Mouse (Mus musculus) lung, postnatal 0 days (tissue): ENCODE results near the gene Dbil5. TPM values are rescaled to one million over a fixed set of nuclear protein-coding genes. Genes with fewer than 3 reads are reported as not detected.

Source experiments
- ATAC-seq: fragments of 200-750 bp; cut with Nextera tagmentation; 2 replicates; pipeline ENCODE4 v1.8.0; 2017; ENCODE audit warnings: moderate library complexity
- DNase-seq: peaks from one replicate; pipeline ENCODE4 v3.0.0-alpha.2; 2016; ENCODE audit warnings: low spot score
- H3K27ac ChIP-seq: fragments of 300-500 bp; sonication (generic); 2 replicates; pipeline ENCODE4 v1.5.1; 2014; ENCODE audit warnings: antibody characterized with exemption, mild to moderate bottlenecking, low read length, mixed read lengths
- H3K27me3 ChIP-seq: fragments of 300-500 bp; sonication (generic); replicated peaks from 2 replicates; pipeline ENCODE4 v1.6.1; 2014; ENCODE audit warnings: low read length, mixed read lengths; ENCODE audit not compliant: insufficient read depth
- H3K36me3 ChIP-seq: fragments of 300-500 bp; sonication (generic); 2 replicates; pipeline ENCODE4 v1.6.1; 2014; ENCODE audit warnings: low read length, mixed read lengths; ENCODE audit not compliant: insufficient read depth
- H3K4me1 ChIP-seq: fragments of 300-500 bp; sonication (generic); 2 replicates; pipeline ENCODE4 v1.6.1; 2014; ENCODE audit warnings: antibody characterized with exemption, low read depth, low read length, mixed read lengths; ENCODE audit not compliant: insufficient read depth
- H3K4me2 ChIP-seq: fragments of 300-500 bp; sonication (generic); replicated peaks from 2 replicates; pipeline ENCODE4 v1.6.1; 2014; ENCODE audit warnings: low read depth, mild to moderate bottlenecking, low read length, moderate library complexity, mixed read lengths
- H3K4me3 ChIP-seq: fragments of 300-500 bp; sonication (generic); 2 replicates; pipeline ENCODE4 v1.5.1; 2014; ENCODE audit warnings: low read depth, low read length
- H3K9ac ChIP-seq: fragments of 300-500 bp; sonication (generic); replicated peaks from 2 replicates; pipeline ENCODE4 v1.6.1; 2014; ENCODE audit warnings: low read depth, mild to moderate bottlenecking
- H3K9me3 ChIP-seq: fragments of 300-500 bp; sonication (generic); 2 replicates; pipeline ENCODE4 v1.6.1; 2016; ENCODE audit warnings: low read length, mixed read lengths
- CTCF ChIP-seq: IDR thresholded peaks from 2 replicates; pipeline ENCODE4 v1.5.1; 2016; ENCODE audit warnings: antibody characterized with exemption, mild to moderate bottlenecking
- EP300 ChIP-seq: IDR thresholded peaks from 2 replicates; pipeline ENCODE4 v1.6.1; 2016; ENCODE audit warnings: antibody characterized with exemption, mild to moderate bottlenecking, control low read depth
- WGBS: fragments of 180-500 bp; shearing (Covaris S2); extraction: QIAGEN DNeasy Blood & Tissue Kit; methylation state at CpG from one replicate; pipeline ENCODE4 v1.1.7; 2014; 5-methylcytosine and 5-hydroxymethylcytosine counted together
- polyA plus RNA-seq: library from polyadenylated mRNA; unstranded; fragments of >200 nt; fragmentation: Nextera tagmentation; extraction: Ambion mirVana; gene quantifications from 2 replicates; pipeline ENCODE4 v1.2.1, GENCODE M21; 2015

The Dbil5 gene
- polyA plus RNA-seq = 0.77 and 0.87 TPM in 2 replicates

DNA sequence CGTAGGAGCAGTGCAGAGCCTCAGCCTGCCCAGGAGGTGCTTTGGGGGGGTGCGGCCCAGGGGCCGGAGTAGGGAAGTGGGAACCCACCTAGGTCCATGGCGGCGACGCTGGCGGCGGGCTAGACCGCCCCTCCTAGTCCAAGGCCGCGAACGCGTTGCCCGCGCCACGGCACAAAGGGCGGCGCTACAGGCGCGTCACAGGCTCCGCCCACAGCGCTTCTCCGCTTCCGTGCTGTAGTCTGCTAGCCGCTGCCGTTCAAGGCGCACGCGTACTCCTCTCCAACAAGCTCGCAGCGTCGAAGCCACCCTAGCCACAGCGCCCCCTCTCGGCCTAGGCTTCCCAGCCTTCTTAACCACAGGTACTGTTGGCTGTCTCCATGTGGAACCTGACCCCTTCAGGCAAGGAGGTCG lies at the start of gene Dbil5, which contains the start of gene Gemin4:
Gene Dbil5, plus strand, starts transcription at position 219 of the 411 bp plus-strand sequence.
Gene Gemin4, minus strand, starts transcription at position 275 of the 411 bp plus-strand sequence.
- Histone ChIP-seq H3K9ac (peak within 1 kb of the TSS; percentile 77), H3K4me3 (peak within 1 kb of the TSS; percentile 79), H3K4me1 (no peaks in the 10 kb centered on the region), H3K9me3 (no peaks in the 10 kb centered on the region), H3K27ac (peak within 1 kb of the TSS; percentile 96), H3K27me3 (no peaks in the 10 kb centered on the region), H3K36me3 (peaks cover 12% of the 10 kb centered on the region; the same call in 1 of the 2 replicates), H3K4me2 (peak within 1 kb of the TSS; percentile 91)
- WGBS = 0% methylated on average over 35 of the region's 35 CpGs
- ATAC-seq = peak; percentile 98
- TF ChIP-seq CTCF (peak; percentile 99), EP300 (no peak)
- peak; percentile 99 for DNase-seq

DNA sequence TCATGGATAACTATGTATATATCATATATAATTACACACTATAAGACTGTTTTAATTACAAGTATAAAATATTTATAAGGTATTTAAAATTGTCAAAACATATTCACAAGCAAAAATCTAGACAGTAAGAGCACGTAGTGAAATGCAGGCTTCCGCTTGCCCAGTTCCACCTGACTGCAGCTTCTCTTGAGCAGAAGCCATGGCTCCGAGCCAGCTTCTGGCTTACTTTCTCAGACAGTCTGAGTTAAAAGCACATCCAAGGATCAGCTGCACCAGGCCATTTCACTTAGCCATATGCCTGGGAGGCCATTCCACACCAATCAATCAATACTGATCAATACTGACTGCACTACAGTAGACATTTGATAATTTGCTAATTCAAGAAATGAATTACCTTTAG lies 48.4 kb upstream of the Dbil5 start:
- no peak overlapping the region for H3K4me3 ChIP-seq
- H3K4me1 ChIP-seq = no peaks in the 10 kb centered on the region
- H3K9ac ChIP-seq = no peak overlapping the region
- DNase-seq (no peak), ATAC-seq (no peak)
- H3K27ac ChIP-seq = no peak overlapping the region
- no peak overlapping the region for H3K4me2 ChIP-seq
- 0 out of 2 replicates have a peak, but pooled peaks cover 5% of the 10 kb centered on the region for H3K36me3 ChIP-seq
- no peaks in the 10 kb centered on the region for H3K27me3 ChIP-seq
- H3K9me3 ChIP-seq = no peaks in the 10 kb centered on the region
- WGBS = 87% methylated on average over 3 of the region's 3 CpGs
- no peak for TF ChIP-seq EP300
- TF ChIP-seq CTCF = no peak

DNA sequence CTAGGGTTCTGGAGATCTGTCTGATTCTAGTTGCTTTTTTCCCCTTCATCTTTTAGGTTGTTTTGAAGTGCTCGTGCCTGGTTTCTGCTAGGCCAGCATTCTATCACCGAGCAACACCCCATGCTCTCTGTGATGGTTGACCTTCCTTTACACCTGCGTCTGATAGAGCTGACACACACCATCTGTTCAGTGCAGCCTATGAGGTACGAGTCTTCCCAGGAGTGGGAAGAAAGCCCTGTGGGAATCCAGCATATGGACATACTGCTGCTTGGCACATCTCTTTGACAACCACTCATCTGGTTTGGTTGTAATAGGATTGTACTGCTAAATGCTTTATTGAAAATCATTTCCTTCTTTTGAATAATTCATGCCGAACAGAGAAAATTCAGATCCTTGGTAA lies 47.2 kb upstream of the Dbil5 start:
- no peak overlapping the region for H3K4me3 ChIP-seq
- no peak overlapping the region for H3K9ac ChIP-seq
- no peaks in the 10 kb centered on the region for H3K4me1 ChIP-seq
- WGBS = 67% methylated on average over 5 of the region's 5 CpGs
- TF ChIP-seq CTCF (no peak), EP300 (no peak)
- no peaks in the 10 kb centered on the region for H3K9me3 ChIP-seq
- H3K27ac ChIP-seq = no peak overlapping the region
- DNase-seq = no peak
- 0 out of 2 replicates have a peak, but pooled peaks cover 5% of the 10 kb centered on the region for H3K36me3 ChIP-seq
- H3K4me2 ChIP-seq = no peak overlapping the region
- no peaks in the 10 kb centered on the region for H3K27me3 ChIP-seq
- ATAC-seq = no peak

DNA sequence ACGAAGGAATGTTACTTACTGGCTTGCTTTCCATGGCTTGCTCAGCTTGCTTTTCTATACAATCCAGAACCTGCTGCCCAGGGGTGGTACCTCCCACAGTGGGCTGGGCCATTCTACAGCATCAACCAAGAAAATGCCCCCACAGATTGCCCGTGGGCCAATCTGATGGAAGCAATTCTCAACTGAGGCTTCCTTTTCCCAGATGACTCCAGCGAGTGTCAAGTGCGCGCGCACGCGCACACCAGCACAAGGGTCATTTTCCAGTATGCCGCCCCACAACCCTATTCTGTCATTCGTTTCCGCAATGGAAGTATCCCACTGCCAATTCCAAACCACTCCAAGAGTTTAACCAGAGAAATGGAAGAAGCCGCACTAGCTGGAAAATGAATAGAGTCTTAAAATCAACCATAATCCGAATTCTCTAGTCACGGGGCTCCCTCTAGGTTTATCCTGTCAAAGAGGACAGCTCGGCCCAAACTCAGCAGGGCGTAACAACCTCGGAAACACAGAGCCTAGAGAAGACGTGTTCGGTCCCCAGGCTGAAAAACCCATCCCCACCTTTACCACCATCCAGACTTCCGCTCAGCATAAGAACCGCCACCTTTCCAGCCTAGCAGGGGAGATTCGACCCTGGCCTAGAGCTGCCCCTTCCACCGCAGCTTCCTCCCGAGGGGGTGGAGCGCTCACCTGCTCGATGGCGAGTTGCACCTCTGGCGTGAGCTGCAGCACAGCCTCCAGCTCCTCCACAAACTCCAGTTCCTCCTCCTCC lies 38.5 kb upstream of the Dbil5 start:
- H3K27ac ChIP-seq = peak overlapping the region; percentile 62
- no peaks in the 10 kb centered on the region; the same call in 1 of the 2 replicates for H3K4me1 ChIP-seq
- H3K36me3 ChIP-seq = no peaks in the 10 kb centered on the region
- TF ChIP-seq CTCF (no peak), EP300 (no peak)
- peak overlapping the region; percentile 74 for H3K4me2 ChIP-seq
- H3K27me3 ChIP-seq = no peaks in the 10 kb centered on the region
- 2% methylated on average over 28 of the region's 28 CpGs for WGBS
- ATAC-seq (peak; percentile 86), DNase-seq (peak; percentile 61)
- H3K9me3 ChIP-seq = no peaks in the 10 kb centered on the region
- peak overlapping the region; percentile 64 for H3K4me3 ChIP-seq
- peak overlapping the region; percentile 58 for H3K9ac ChIP-seq

DNA sequence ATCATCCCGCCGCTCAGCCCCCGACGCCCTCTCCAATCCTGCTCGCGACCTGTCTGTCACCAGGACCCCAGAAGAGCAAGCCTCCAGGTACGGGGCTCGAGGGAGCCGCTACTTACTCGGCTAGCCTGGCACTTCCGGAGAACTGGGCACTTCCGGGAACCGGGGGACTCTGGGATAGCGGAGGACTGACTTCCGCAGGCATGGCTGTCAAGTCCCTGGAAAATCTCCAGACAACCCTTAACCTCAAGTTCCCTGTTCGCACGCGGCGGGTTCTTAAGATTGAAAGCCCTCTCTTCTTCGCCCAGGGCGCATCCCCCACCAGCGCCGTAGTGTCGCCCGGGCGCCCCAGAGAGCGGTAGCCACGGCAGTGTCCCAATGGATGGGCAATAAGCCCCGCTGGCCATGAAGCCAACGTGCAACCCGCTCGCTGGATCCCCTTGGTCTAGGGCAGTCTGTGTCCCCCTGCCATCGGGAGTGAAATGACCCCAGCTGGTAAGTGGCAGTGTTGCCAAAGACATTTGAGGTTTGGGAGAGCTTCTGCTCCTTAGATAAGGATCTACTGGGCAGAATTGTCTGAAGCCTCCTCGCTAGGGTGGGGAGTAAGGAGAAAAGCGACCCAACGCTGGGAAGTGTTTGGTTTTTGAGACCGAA lies 37.8 kb upstream of the Dbil5 start, which contains the start of the genes Vps53 and Fam57a:
Gene Vps53, minus strand, starts transcription at position 153 of the 651 bp plus-strand sequence.
Gene Fam57a, plus strand, starts transcription at position 177 of the 651 bp plus-strand sequence.
- peak within 1 kb of the TSS; percentile 62 for H3K27ac ChIP-seq
- under 1% methylated on average over 37 of the region's 37 CpGs for WGBS
- H3K4me3 ChIP-seq = peak within 1 kb of the TSS; percentile 64
- H3K27me3 ChIP-seq = no peaks in the 10 kb centered on the region
- H3K9me3 ChIP-seq = no peaks in the 10 kb centered on the region
- TF ChIP-seq EP300 (no peak), CTCF (no peak)
- peak; percentile 91 for ATAC-seq
- peak; percentile 93 for DNase-seq
- peak within 1 kb of the TSS; percentile 74 for H3K4me2 ChIP-seq
- no peaks in the 10 kb centered on the region; the same call in 1 of the 2 replicates for H3K4me1 ChIP-seq
- no peaks in the 10 kb centered on the region for H3K36me3 ChIP-seq
- peak within 1 kb of the TSS; percentile 58 for H3K9ac ChIP-seq

DNA sequence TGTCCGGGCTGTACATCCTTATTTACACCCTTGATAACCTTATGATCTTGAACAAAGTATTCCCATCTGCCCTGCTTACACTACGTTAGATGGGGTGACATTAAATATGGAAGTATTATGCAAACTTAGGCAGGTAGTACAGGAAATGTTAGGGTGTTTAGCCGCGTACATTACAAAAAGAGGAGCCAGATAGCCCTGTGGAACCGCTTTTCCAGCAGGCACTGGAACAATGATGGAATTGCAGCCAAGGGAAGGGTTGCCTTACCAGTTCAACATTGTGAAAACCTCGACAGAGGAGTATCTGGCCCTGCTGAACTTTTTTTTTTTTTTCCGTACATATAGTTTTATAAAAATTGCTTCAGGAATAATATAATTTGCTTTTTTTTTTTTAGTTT lies 37.3 kb upstream of the Dbil5 start:
- Histone ChIP-seq H3K36me3 (no peaks in the 10 kb centered on the region), H3K4me3 (peak overlapping the region; percentile 64), H3K4me1 (no peaks in the 10 kb centered on the region; the same call in 1 of the 2 replicates), H3K9ac (peak overlapping the region; percentile 58; the same call in 1 of the 2 replicates), H3K27ac (peak overlapping the region; percentile 16; the same call in 1 of the 2 replicates), H3K27me3 (no peaks in the 10 kb centered on the region), H3K9me3 (no peaks in the 10 kb centered on the region), H3K4me2 (peak overlapping the region; percentile 74)
- WGBS = 11% methylated on average over 7 of the region's 7 CpGs
- DNase-seq (no peak), ATAC-seq (no peak)
- no peak for TF ChIP-seq CTCF
- no peak for TF ChIP-seq EP300
